Mouse (Mus musculus) heart, embryonic 11.5 days (tissue): ENCODE data around the gene Stxbp1. TPM values are rescaled to one million over a fixed set of nuclear protein-coding genes. Genes with fewer than 3 reads are reported as not detected.

Source experiments
- ATAC-seq: fragments of 200-750 bp; cut with Nextera tagmentation; replicated peaks from 2 replicates; pipeline ENCODE4 v1.8.0; 2017; ENCODE audit warnings: moderate library complexity; ENCODE audit not compliant: insufficient number of reproducible peaks, low FRiP score, low TSS enrichment
- H3K27ac ChIP-seq: fragments of 300-500 bp; sonication (generic); 2 replicates; pipeline ENCODE4 v1.5.1; 2014; ENCODE audit warnings: mild to moderate bottlenecking, low read depth, low read length
- H3K27me3 ChIP-seq: fragments of 300-500 bp; sonication (generic); 2 replicates; pipeline ENCODE4 v1.6.1; 2014; ENCODE audit warnings: mild to moderate bottlenecking, low read length, mixed read lengths; ENCODE audit not compliant: control insufficient read depth, insufficient read depth
- H3K36me3 ChIP-seq: fragments of 300-500 bp; sonication (generic); 2 replicates; pipeline ENCODE4 v1.6.1; 2014; ENCODE audit warnings: mild to moderate bottlenecking, low read length, moderate library complexity, mixed read lengths; ENCODE audit not compliant: control insufficient read depth, insufficient read depth
- H3K4me1 ChIP-seq: fragments of 300-500 bp; sonication (generic); 2 replicates; pipeline ENCODE4 v1.6.1; 2014; ENCODE audit warnings: low read length; ENCODE audit not compliant: control insufficient read depth, insufficient read depth
- H3K4me2 ChIP-seq: fragments of 300-500 bp; sonication (generic); 2 replicates; pipeline ENCODE4 v1.6.1; 2014; ENCODE audit warnings: mild to moderate bottlenecking, moderate library complexity
- H3K4me3 ChIP-seq: fragments of 300-500 bp; sonication (generic); 2 replicates; pipeline ENCODE4 v1.5.1; 2014; ENCODE audit warnings: low read depth, low read length
- H3K9ac ChIP-seq: fragments of 300-500 bp; sonication (generic); 2 replicates; pipeline ENCODE4 v1.6.1; 2014; ENCODE audit warnings: mild to moderate bottlenecking, low read depth, low read length, moderate library complexity
- H3K9me3 ChIP-seq: fragments of 300-500 bp; sonication (generic); replicated peaks from 2 replicates; pipeline ENCODE4 v1.6.1; 2016; ENCODE audit warnings: low read length; ENCODE audit not compliant: control insufficient read depth
- WGBS: fragments of 180-500 bp; shearing (Covaris S2); extraction: QIAGEN DNeasy Blood & Tissue Kit; methylation state at CpG from one replicate; pipeline ENCODE4 v1.1.7; 2014; ENCODE audit not compliant: insufficient replicate concordance; 5-methylcytosine and 5-hydroxymethylcytosine counted together
- polyA plus RNA-seq: library from polyadenylated mRNA; unstranded; fragments of >200 nt; fragmentation: Nextera tagmentation; extraction: Ambion mirVana; gene quantifications from 2 replicates; pipeline ENCODE4 v1.2.1, GENCODE M21; 2014

The Stxbp1 gene
- polyA plus RNA-seq, 1 experiment from 2014 or later: 20.6 TPM

GRCm38 (mm10) chr2:32888029-32888428 is 41.0 kb upstream of the Stxbp1 start:
- Histone ChIP-seq H3K4me2 (peak overlapping the region; percentile 24), H3K4me1 (peaks cover 72% of the 10 kb centered on the region), H3K9me3 (no peaks in the 10 kb centered on the region), H3K36me3 (no peaks in the 10 kb centered on the region), H3K27me3 (no peaks in the 10 kb centered on the region), H3K4me3 (no peak overlapping the region), H3K27ac (peak overlapping the region; percentile 97), H3K9ac (peak overlapping the region; percentile 66)
- peak; percentile 31; the same call in 1 of the 2 replicates for ATAC-seq
- WGBS: 10% methylated on average over 9 of the region's 9 CpGs

GRCm38 (mm10) chr2:32884745-32885144 is 37.7 kb upstream of the Stxbp1 start:
- H3K27ac ChIP-seq: peak overlapping the region; percentile 73
- no peaks in the 10 kb centered on the region for H3K36me3 ChIP-seq
- no peaks in the 10 kb centered on the region for H3K27me3 ChIP-seq
- no peaks in the 10 kb centered on the region for H3K9me3 ChIP-seq
- H3K9ac ChIP-seq: peak overlapping the region; percentile 36; the same call in 1 of the 2 replicates
- WGBS: 15% methylated on average over 7 of the region's 7 CpGs
- peaks cover 83% of the 10 kb centered on the region for H3K4me1 ChIP-seq
- peak overlapping the region; percentile 32 for H3K4me2 ChIP-seq
- no peak overlapping the region for H3K4me3 ChIP-seq
- no peak for ATAC-seq

GRCm38 (mm10) chr2:32882283-32883043 is 35.4 kb upstream of the Stxbp1 start:
- H3K9me3 ChIP-seq: no peaks in the 10 kb centered on the region
- no peaks in the 10 kb centered on the region for H3K36me3 ChIP-seq
- peak overlapping the region; percentile 89 for H3K27ac ChIP-seq
- no peaks in the 10 kb centered on the region for H3K27me3 ChIP-seq
- WGBS: 18% methylated on average over 12 of the region's 21 CpGs
- peak; percentile 47 for ATAC-seq
- H3K4me1 ChIP-seq: peaks cover 84% of the 10 kb centered on the region
- peak overlapping the region; percentile 30; the same call in 1 of the 2 replicates for H3K9ac ChIP-seq
- peak overlapping the region; percentile 52 for H3K4me2 ChIP-seq
- no peak overlapping the region for H3K4me3 ChIP-seq

- 22% methylated on average over 3 of the region's 3 CpGs for WGBS
- Histone ChIP-seq H3K4me2 (no peak overlapping the region; the same call in 1 of the 2 replicates), H3K4me1 (peaks cover 86% of the 10 kb centered on the region), H3K4me3 (no peak overlapping the region), H3K36me3 (no peaks in the 10 kb centered on the region), H3K9me3 (no peaks in the 10 kb centered on the region), H3K27ac (peak overlapping the region; percentile 89), H3K9ac (peak overlapping the region; percentile 40; the same call in 1 of the 2 replicates), H3K27me3 (no peaks in the 10 kb centered on the region)
- ATAC-seq: no peak
Measured at GRCm38 (mm10) chr2:32881723-32882122, 34.7 kb upstream of the Stxbp1 start.

GRCm38 (mm10) chr2:32881054-32881453 is 34.0 kb upstream of the Stxbp1 start:
- WGBS: 36% methylated on average over 6 of the region's 6 CpGs
- peak overlapping the region; percentile 40; the same call in 1 of the 2 replicates for H3K9ac ChIP-seq

GRCm38 (mm10) chr2:32879593-32879992 is 32.5 kb upstream of the Stxbp1 start:
- H3K9ac ChIP-seq: peak overlapping the region; percentile 52; the same call in 1 of the 2 replicates
- ATAC-seq: no peak

More at GRCm38 (mm10) chr2:32881054-32881453, 34.0 kb upstream of the Stxbp1 start:
- H3K9me3 ChIP-seq: no peaks in the 10 kb centered on the region
- 0 out of 2 replicates have a peak, but pooled peaks have one; percentile 4 for ATAC-seq
- peaks cover 82% of the 10 kb centered on the region for H3K4me1 ChIP-seq
- H3K27ac ChIP-seq: peak overlapping the region; percentile 89
- H3K27me3 ChIP-seq: no peaks in the 10 kb centered on the region
- no peaks in the 10 kb centered on the region for H3K36me3 ChIP-seq
- H3K4me2 ChIP-seq: peak overlapping the region; percentile 33
- H3K4me3 ChIP-seq: no peak overlapping the region

GRCm38 (mm10) chr2:32878396-32878795 is 31.4 kb upstream of the Stxbp1 start:
- peak overlapping the region; percentile 90; the same call in 1 of the 2 replicates for H3K9ac ChIP-seq
- H3K4me3 ChIP-seq: peak overlapping the region; percentile 76
- no peaks in the 10 kb centered on the region for H3K27me3 ChIP-seq
- H3K27ac ChIP-seq: no peak overlapping the region
- no peaks in the 10 kb centered on the region for H3K9me3 ChIP-seq
- peaks cover 77% of the 10 kb centered on the region for H3K4me1 ChIP-seq
- no peak for ATAC-seq
- H3K36me3 ChIP-seq: no peaks in the 10 kb centered on the region
- peak overlapping the region; percentile 92 for H3K4me2 ChIP-seq
- WGBS: 69% methylated on average over 3 of the region's 3 CpGs

More at GRCm38 (mm10) chr2:32879593-32879992, 32.5 kb upstream of the Stxbp1 start:
- Histone ChIP-seq H3K4me3 (no peak overlapping the region), H3K27ac (peak overlapping the region; percentile 89), H3K36me3 (no peaks in the 10 kb centered on the region), H3K4me1 (peaks cover 80% of the 10 kb centered on the region), H3K4me2 (peak overlapping the region; percentile 92), H3K27me3 (no peaks in the 10 kb centered on the region), H3K9me3 (no peaks in the 10 kb centered on the region)
- WGBS: 72% methylated on average over 5 of the region's 5 CpGs

- H3K9me3 ChIP-seq: no peaks in the 10 kb centered on the region
- peak overlapping the region; percentile 76 for H3K4me3 ChIP-seq
- H3K4me1 ChIP-seq: peaks cover 74% of the 10 kb centered on the region
- no peaks in the 10 kb centered on the region for H3K27me3 ChIP-seq
- H3K9ac ChIP-seq: peak overlapping the region; percentile 90
- peak overlapping the region; percentile 92 for H3K4me2 ChIP-seq
- peak overlapping the region; percentile 94 for H3K27ac ChIP-seq
- no peaks in the 10 kb centered on the region for H3K36me3 ChIP-seq
- WGBS: 35% methylated on average over 6 of the region's 6 CpGs
- no peak for ATAC-seq
Measured at GRCm38 (mm10) chr2:32877761-32878393, 30.8 kb upstream of the Stxbp1 start.
